ENCODE assay signal across 8 mouse cellular contexts in genomic region chr11:23007166-23007480, GRCm38 (mm10). TPM values are rescaled to one million over a fixed set of nuclear protein-coding genes. Genes with fewer than 3 reads are reported as not detected.
DNase-seq lines count a peak whose midpoint lies in the region; ATAC-seq and TF ChIP-seq lines count a peak whose summit lies in the region.

No protein-coding gene starts in this region.

- no peak for TF ChIP-seq EP300 in heart, adult 2 months (IDR thresholded peaks at IDR 0.05; ENCODE audit: insufficient read depth, low read depth, low read length)
- TF ChIP-seq EP300 in liver, embryonic 14.5 days (IDR thresholded peaks at IDR 0.05; ENCODE audit: low read depth) = no peak

- peaks cover 2% of the 10 kb centered on the region for H3K79me3 ChIP-seq in C2C12 (ENCODE audit: low read depth)

- H3K4me1 ChIP-seq in heart, adult 2 months (ENCODE audit: control insufficient read depth, insufficient read depth, low read length) = peaks cover 2% of the 10 kb centered on the region
- peaks cover 4% of the 10 kb centered on the region for H3K4me1 ChIP-seq in forebrain, embryonic 12.5 days
- peaks cover 6 to 7% of the 10 kb centered on the region in 2 experiments for H3K4me1 ChIP-seq in liver, embryonic 14.5 days (replicated peaks; ENCODE audit: control insufficient read depth in 2 of 2, insufficient read depth in 2 of 2, low read length in 1 of 2)

- no peaks in the 10 kb centered on the region; the same call in 1 of the 2 replicates for H3K36me3 ChIP-seq in heart, adult 2 months (ENCODE audit: control insufficient read depth, insufficient read depth, low read length)
- peaks cover 41% of the 10 kb centered on the region for H3K36me3 ChIP-seq in C2C12 (ENCODE audit: control insufficient read depth, insufficient read depth)
- H3K36me3 ChIP-seq in forebrain, embryonic 12.5 days (replicated peaks) = peaks cover 27% of the 10 kb centered on the region
- peaks cover 30% of the 10 kb centered on the region for H3K36me3 ChIP-seq in liver, embryonic 14.5 days (replicated peaks; ENCODE audit: control insufficient read depth, insufficient read depth, low read depth)

- H3ac ChIP-seq in C2C12 (ENCODE audit: control insufficient read depth, insufficient read length, low read depth) = peak overlapping the region; percentile 45

- H3K79me2 ChIP-seq in heart, adult 2 months (replicated peaks; ENCODE audit: control insufficient read depth, insufficient read depth, low read length) = no peaks in the 10 kb centered on the region
- no peaks in the 10 kb centered on the region for H3K79me2 ChIP-seq in C2C12 (ENCODE audit: control insufficient read depth, insufficient read depth)

- H3K4me3 ChIP-seq in heart, adult 2 months = peak overlapping the region; percentile 85
- H3K4me3 ChIP-seq in C2C12 (ENCODE audit: insufficient read depth, poor library complexity, severe bottlenecking) = no peak overlapping the region
- peak overlapping the region; percentile 58 for H3K4me3 ChIP-seq in forebrain, embryonic 12.5 days (replicated peaks)
- peak overlapping the region; percentile 66 to 90 for H3K4me3 ChIP-seq in liver, embryonic 14.5 days (ENCODE audit: insufficient read depth in 1 of 2, low read depth in 2 of 2, low read length in 2 of 2)

- peak overlapping the region; percentile 92 for H3K27ac ChIP-seq in heart, adult 2 months
- peak overlapping the region; percentile 89 for H3K27ac ChIP-seq in forebrain, embryonic 12.5 days
- H3K27ac ChIP-seq in liver, embryonic 14.5 days = peak overlapping the region; percentile 87

- intact Hi-C loops in heart, adult 2 months (cut with DNase I) = loop anchor here (2.0 to 5.0 kb wide), 5 partner anchors 16 to 265 kb away; partner anchors contain the start of genes Cct4 and Xpo1

- no peak for ATAC-seq in forebrain, embryonic 12.5 days (ENCODE audit: low FRiP score)
- peak; percentile 60 for ATAC-seq in liver, embryonic 14.5 days (ENCODE audit: insufficient read depth)
- ATAC-seq in megakaryocyte progenitor cell, adult 5-6 weeks (replicated peaks; ENCODE audit: poor library complexity) = no peak; the same call in 1 of the 2 replicates

- TF ChIP-seq CTCF in heart, adult 2 months (IDR thresholded peaks at IDR 0.05) = no peak
- TF ChIP-seq CTCF in C2C12 (IDR thresholded peaks at IDR 0.05; ENCODE audit: control insufficient read depth, insufficient read depth, insufficient read length) = no peak
- no peak for TF ChIP-seq CTCF in liver, embryonic 14.5 days (IDR thresholded peaks at IDR 0.05; ENCODE audit: low read depth)

- H3K27me3 ChIP-seq in heart, adult 2 months (ENCODE audit: control insufficient read depth, insufficient read depth, low read length) = no peaks in the 10 kb centered on the region
- no peaks in the 10 kb centered on the region for H3K27me3 ChIP-seq in C2C12 (ENCODE audit: control insufficient read depth, insufficient read depth, insufficient read length)
- H3K27me3 ChIP-seq in forebrain, embryonic 12.5 days = no peaks in the 10 kb centered on the region; the same call in 1 of the 2 replicates
- H3K27me3 ChIP-seq in liver, embryonic 14.5 days (ENCODE audit: control insufficient read depth, insufficient read depth, low read length) = no peaks in the 10 kb centered on the region

- no peaks in the 10 kb centered on the region for H3K9me3 ChIP-seq in forebrain, embryonic 12.5 days
- no peaks in the 10 kb centered on the region for H3K9me3 ChIP-seq in liver, embryonic 14.5 days (ENCODE audit: control insufficient read depth, low read length)

- 5% methylated on average over 6 of the region's 6 CpGs for WGBS in heart, adult 2 months
- 5% methylated on average over 6 of the region's 6 CpGs for WGBS in forebrain, embryonic 12.5 days
- 4% methylated on average over 6 of the region's 6 CpGs for WGBS in liver, embryonic 14.5 days (ENCODE audit: insufficient replicate concordance)

- no peak for DNase-seq in heart, adult 2 months
- no peak for DNase-seq in heart, adult 18-20 months
- DNase-seq in liver, embryonic 14.5 days (ENCODE audit: low read depth in 3 of 3, low spot score in 3 of 3) = no peak
- DNase-seq in kidney, adult 18-20 months = no peak
- no peak for DNase-seq in urinary bladder, adult 18-20 months (ENCODE audit: low spot score in 2 of 2)

- no peak for TF ChIP-seq POLR2A in heart, adult 2 months (IDR thresholded peaks at IDR 0.05; ENCODE audit: insufficient read depth, low read depth, low read length)

- peak overlapping the region; percentile 43 for H3K9ac ChIP-seq in heart, adult 2 months (ENCODE audit: low read depth, low read length)
- no peak overlapping the region for H3K9ac ChIP-seq in forebrain, embryonic 12.5 days
- peak overlapping the region; percentile 61 for H3K9ac ChIP-seq in liver, embryonic 14.5 days (replicated peaks)

- H3K4me2 ChIP-seq in forebrain, embryonic 12.5 days = peak overlapping the region; percentile 75
- H3K4me2 ChIP-seq in liver, embryonic 14.5 days (ENCODE audit: low read depth) = peak overlapping the region; percentile 83

TF ChIP-seq in C2C12, 6 proteins besides CTCF, POLR2A, EP300 and RAD21:
- TF ChIP-seq MYOG (IDR thresholded peaks at IDR 0.05; ENCODE audit: control insufficient read depth, extremely low read depth, insufficient read length) (no peak), MAX (IDR thresholded peaks at IDR 0.05) (no peak), USF1 (IDR thresholded peaks at IDR 0.05; ENCODE audit: low read depth) (no peak), CEBPB (IDR thresholded peaks at IDR 0.05; ENCODE audit: low read depth) (no peak), FOSL1 (IDR thresholded peaks at IDR 0.05; ENCODE audit: insufficient read depth, low read length, poor library complexity, severe bottlenecking) (no peak), MYOD1 (IDR thresholded peaks at IDR 0.05; ENCODE audit: control insufficient read depth, insufficient read length, low read depth) (no peak)

RNA-seq across cellular contexts. Expression of gene Fam161a, which starts 0.2 kb away (rescaled TPM):
- 1 to 10 TPM; 1.9 to 2.3 TPM for total RNA-seq in heart, adult 2 months (2021)
- polyA plus RNA-seq in heart, adult 2 months (2012; rRNA removed) = 1.2 and 1.3 TPM in 2 replicates
- 1 to 10 TPM; 1.3 to 2.6 TPM for total RNA-seq in heart, adult 18-20 months (2021)
- polyA plus RNA-seq in C2C12 (2012; fragmentation: generic; extraction: Trizol) = 0.23 TPM
- polyA plus RNA-seq in forebrain, embryonic 12.5 days (2016; fragmentation: Nextera tagmentation; extraction: Ambion mirVana) = 2.8 and 3.2 TPM in 2 replicates
- 0.61 and 0.93 TPM in 2 replicates for polyA plus RNA-seq in liver, embryonic 14.5 days (2012; rRNA removed)
- 1.4 and 1.9 TPM in 2 replicates for polyA plus RNA-seq in liver, embryonic 14.5 days (2014; fragmentation: Nextera tagmentation; extraction: Ambion mirVana)
- total RNA-seq in megakaryocyte progenitor cell, adult 5-6 weeks (2015) = 0.62 and 1.1 TPM in 2 replicates
- 0.71 and 0.81 TPM in 2 replicates for total RNA-seq in megakaryocyte progenitor cell, adult 5-6 weeks (2017)

RNA-seq across cellular contexts. Expression of gene Cct4, which starts 16.8 kb away (rescaled TPM):
- 100 to 1,000 TPM; 114 to 129 TPM for total RNA-seq in heart, adult 2 months (2021)
- polyA plus RNA-seq in heart, adult 2 months (2012; rRNA removed) = 54.2 and 72.3 TPM in 2 replicates
- total RNA-seq in heart, adult 18-20 months (2021) = 100 to 1,000 TPM; 136 to 137 TPM
- polyA plus RNA-seq in C2C12 (2012; fragmentation: generic; extraction: Trizol) = 144 TPM
- 352 and 361 TPM in 2 replicates for polyA plus RNA-seq in forebrain, embryonic 12.5 days (2016; fragmentation: Nextera tagmentation; extraction: Ambion mirVana)
- polyA plus RNA-seq in liver, embryonic 14.5 days (2012; rRNA removed) = 41.0 and 65.4 TPM in 2 replicates
- polyA plus RNA-seq in liver, embryonic 14.5 days (2014; fragmentation: Nextera tagmentation; extraction: Ambion mirVana) = 142 and 158 TPM in 2 replicates
- 346 and 370 TPM in 2 replicates for total RNA-seq in megakaryocyte progenitor cell, adult 5-6 weeks (2015)
- total RNA-seq in megakaryocyte progenitor cell, adult 5-6 weeks (2017) = 218 and 319 TPM in 2 replicates

RNA-seq across cellular contexts. Expression of gene Commd1, which starts 24.9 kb away (rescaled TPM):
- 100 to 1,000 TPM; 138 to 158 TPM for total RNA-seq in heart, adult 2 months (2021)
- 26.7 and 40.1 TPM in 2 replicates for polyA plus RNA-seq in heart, adult 2 months (2012; rRNA removed)
- 100 to 1,000 TPM; 154 to 162 TPM for total RNA-seq in heart, adult 18-20 months (2021)
- 126 TPM for polyA plus RNA-seq in C2C12 (2012; fragmentation: generic; extraction: Trizol)
- polyA plus RNA-seq in forebrain, embryonic 12.5 days (2016; fragmentation: Nextera tagmentation; extraction: Ambion mirVana) = 313 and 317 TPM in 2 replicates
- 10.9 and 35.6 TPM in 2 replicates for polyA plus RNA-seq in liver, embryonic 14.5 days (2012; rRNA removed)
- 203 and 221 TPM in 2 replicates for polyA plus RNA-seq in liver, embryonic 14.5 days (2014; fragmentation: Nextera tagmentation; extraction: Ambion mirVana)
- 141 and 159 TPM in 2 replicates for total RNA-seq in megakaryocyte progenitor cell, adult 5-6 weeks (2015)
- 89.6 and 105 TPM in 2 replicates for total RNA-seq in megakaryocyte progenitor cell, adult 5-6 weeks (2017)

RNA-seq across cellular contexts. Expression of gene Gm28048, which starts 25.2 kb away (rescaled TPM):
- total RNA-seq in heart, adult 2 months (2021) = 1 to 10 TPM; 5.2 to 7.0 TPM
- polyA plus RNA-seq in heart, adult 2 months (2012; rRNA removed) = 2.1 and 8.3 TPM in 2 replicates
- total RNA-seq in heart, adult 18-20 months (2021) = 1 to 10 TPM; 4.7 to 5.3 TPM
- polyA plus RNA-seq in C2C12 (2012; fragmentation: generic; extraction: Trizol) = 1.4 TPM
- polyA plus RNA-seq in forebrain, embryonic 12.5 days (2016; fragmentation: Nextera tagmentation; extraction: Ambion mirVana) = 4.7 and 5.1 TPM in 2 replicates
- polyA plus RNA-seq in liver, embryonic 14.5 days (2012; rRNA removed) = 2.3 and 2.8 TPM in 2 replicates
- 6.8 and 9.2 TPM in 2 replicates for polyA plus RNA-seq in liver, embryonic 14.5 days (2014; fragmentation: Nextera tagmentation; extraction: Ambion mirVana)
- 77.6 and 83.1 TPM in 2 replicates for total RNA-seq in megakaryocyte progenitor cell, adult 5-6 weeks (2015)
- 52.7 and 59.5 TPM in 2 replicates for total RNA-seq in megakaryocyte progenitor cell, adult 5-6 weeks (2017)

RNA-seq across cellular contexts. Expression of gene Zrsr1, which starts 35.3 kb away (rescaled TPM):
- 10 to 100 TPM; 15.1 to 22.0 TPM for total RNA-seq in heart, adult 2 months (2021)
- 4.6 and 7.2 TPM in 2 replicates for polyA plus RNA-seq in heart, adult 2 months (2012; rRNA removed)
- total RNA-seq in heart, adult 18-20 months (2021) = 10 to 100 TPM; 18.5 to 19.3 TPM
- polyA plus RNA-seq in C2C12 (2012; fragmentation: generic; extraction: Trizol) = 3.4 TPM
- 4.2 and 5.4 TPM in 2 replicates for polyA plus RNA-seq in forebrain, embryonic 12.5 days (2016; fragmentation: Nextera tagmentation; extraction: Ambion mirVana)
- polyA plus RNA-seq in liver, embryonic 14.5 days (2012; rRNA removed) = 6.2 and 12.6 TPM in 2 replicates
- polyA plus RNA-seq in liver, embryonic 14.5 days (2014; fragmentation: Nextera tagmentation; extraction: Ambion mirVana) = 1.8 and 2.3 TPM in 2 replicates
- 4.0 and 7.0 TPM in 2 replicates for total RNA-seq in megakaryocyte progenitor cell, adult 5-6 weeks (2015)
- total RNA-seq in megakaryocyte progenitor cell, adult 5-6 weeks (2017) = 10.3 and 11.2 TPM in 2 replicates
